Mouse (Mus musculus) thymus, adult 2 months (tissue): ENCODE measurements around the gene Tmx4.

ENCODE experiments used
- CTCF ChIP-seq: fragments of 200-500 bp; IDR thresholded peaks from 2 replicates; pipeline ENCODE4 v1.5.1; 2012; ENCODE audit warnings: mild to moderate bottlenecking, control low read depth, low read length, moderate library complexity, borderline replicate concordance; ENCODE audit not compliant: control insufficient read depth, poor library complexity, insufficient read depth; ENCODE audit errors: extremely low read depth
- POLR2A ChIP-seq: fragments of 200-500 bp; IDR thresholded peaks from 2 replicates; pipeline ENCODE4 v1.6.1; 2012; ENCODE audit warnings: mild to moderate bottlenecking, low read length, control low read depth, moderate library complexity; ENCODE audit not compliant: control insufficient read depth, poor library complexity, insufficient read depth; ENCODE audit errors: extremely low read depth

DNA sequence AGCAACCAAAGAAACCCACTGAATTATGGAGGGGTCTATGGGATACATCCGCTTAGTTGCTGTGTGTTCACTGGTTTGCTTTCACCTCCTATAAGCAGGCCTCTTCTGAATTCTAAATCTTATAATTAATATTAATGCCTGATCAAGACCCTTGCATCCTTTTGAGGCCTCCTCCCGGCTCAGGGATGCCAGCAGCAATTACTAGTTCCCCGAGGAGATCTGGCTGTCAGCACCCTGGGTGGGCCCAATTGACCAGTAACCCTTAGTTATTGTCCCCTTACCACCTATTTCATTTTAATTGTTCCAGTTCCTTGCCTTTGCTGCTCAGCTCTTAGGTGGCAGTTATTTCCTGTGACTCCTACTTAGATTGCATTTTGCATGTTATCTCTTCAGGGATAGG, 38.4 kb upstream of the Tmx4 start:
- no peak for TF ChIP-seq CTCF
- no peak for TF ChIP-seq POLR2A
